Mouse (Mus musculus) natural killer cell, adult 2 months (primary cell): ENCODE results near the gene Lpcat3.
"Not testable (repeated sequence)": the region's sequence is repeated elsewhere in the genome, so short reads cannot be mapped to it uniquely, and the experiment has no call there.

ENCODE experiments used
- DNase-seq, 2 experiments: peaks; one replicate each; pipeline ENCODE4 v3.0.0; 2022; ENCODE audit warnings: low spot score in 2 of 2

The Lpcat3 gene

DNA sequence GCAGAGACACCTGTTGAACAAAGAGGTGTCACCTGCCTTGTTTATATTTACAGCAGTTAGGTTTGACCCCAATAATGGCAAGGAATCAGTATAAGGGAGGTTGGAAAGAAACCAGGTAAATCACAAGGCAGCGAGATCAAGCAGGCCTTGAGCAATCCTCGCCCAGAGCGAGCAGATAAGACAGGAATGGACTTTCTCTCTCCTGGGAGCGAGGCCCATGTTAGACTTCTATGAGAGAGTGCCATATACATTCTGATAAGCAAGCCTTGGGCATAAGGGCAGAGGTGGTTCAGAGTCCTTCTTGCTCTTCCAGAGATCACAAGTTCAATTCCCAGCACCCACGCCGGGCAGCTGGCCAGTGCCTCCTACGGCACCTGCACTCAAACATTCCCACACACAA is 15.9 kb downstream of the Lpcat3 start:
- no peak for DNase-seq

DNA sequence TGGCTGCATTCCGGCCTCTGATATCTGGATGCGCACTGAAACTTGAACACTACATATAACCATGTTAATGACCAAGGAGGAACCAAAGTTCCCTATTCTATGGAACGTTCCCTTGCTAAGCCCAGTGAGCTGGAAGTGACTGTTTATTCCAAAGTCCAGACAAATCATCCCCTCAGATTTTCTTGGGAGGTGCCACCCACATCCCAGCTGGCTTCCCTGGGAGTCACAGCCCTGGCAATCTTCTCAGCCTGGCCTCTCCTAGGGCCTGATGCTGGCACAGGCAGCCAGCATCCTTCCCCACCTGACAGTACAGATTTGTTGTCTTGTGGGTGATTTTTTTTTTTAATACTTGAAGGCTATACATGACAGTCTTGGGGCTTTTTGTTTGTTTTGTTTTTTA is 16.7 kb downstream of the Lpcat3 start:
- no peak for DNase-seq

DNA sequence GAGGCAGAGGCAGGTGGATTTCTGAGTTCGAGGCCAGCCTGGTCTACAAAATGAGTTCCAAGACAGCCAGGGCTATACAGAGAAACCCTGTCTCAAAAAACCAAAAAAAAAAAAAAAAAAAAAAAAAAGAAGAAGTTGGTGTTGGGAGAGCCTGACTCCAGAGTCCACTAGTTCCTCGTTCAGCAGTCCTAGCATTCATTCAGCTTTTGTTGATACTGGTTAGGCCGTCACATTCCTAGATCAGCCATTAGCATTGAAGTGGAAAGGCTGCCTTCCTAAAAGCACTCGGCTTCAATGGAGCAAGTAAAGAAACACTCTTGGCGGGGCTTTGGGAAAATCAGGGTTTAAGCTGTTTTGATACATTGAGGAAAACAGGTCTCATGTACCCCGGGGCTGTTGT is 19.5 kb downstream of the Lpcat3 start:
- not testable (repeated sequence) for DNase-seq

DNA sequence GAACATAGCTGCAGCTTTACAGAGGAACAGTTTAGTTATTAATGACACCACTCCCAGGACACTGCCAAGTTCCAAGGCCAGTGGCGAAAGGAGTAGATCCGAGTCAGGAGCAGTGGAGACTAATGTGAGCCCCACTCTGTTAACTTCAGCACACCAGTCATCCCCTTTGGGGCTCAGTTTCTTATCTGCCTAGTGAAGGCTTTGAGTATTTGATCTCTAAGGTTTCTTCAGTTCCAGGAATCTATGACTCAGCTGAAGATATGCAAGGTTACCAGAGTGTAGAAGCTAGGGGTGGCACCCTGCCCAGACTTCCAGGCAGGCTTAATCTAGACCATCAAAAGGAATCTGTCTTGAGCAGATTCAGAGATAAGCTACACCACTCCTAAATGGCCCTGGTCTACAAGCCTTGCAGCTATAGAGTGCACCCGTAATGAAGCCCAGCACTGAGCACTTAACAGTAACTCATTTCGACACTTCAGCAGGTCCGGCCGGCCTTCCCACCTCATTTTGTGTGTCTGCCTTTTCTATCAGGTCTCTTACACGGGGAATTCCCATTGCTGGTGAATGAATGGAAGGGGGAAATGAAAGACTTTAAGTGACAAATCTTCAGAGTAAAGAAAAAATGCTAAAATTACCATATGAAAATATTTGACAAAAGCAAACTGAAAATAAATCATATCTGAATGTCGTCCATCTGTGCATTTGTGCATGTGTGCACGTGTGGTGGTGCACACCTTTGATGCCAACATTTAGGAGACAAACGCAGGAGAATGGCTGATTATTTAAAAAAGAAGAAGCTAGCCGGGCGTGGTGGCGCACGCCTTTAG is 21.0 kb downstream of the Lpcat3 start:
- no peak for DNase-seq

DNA sequence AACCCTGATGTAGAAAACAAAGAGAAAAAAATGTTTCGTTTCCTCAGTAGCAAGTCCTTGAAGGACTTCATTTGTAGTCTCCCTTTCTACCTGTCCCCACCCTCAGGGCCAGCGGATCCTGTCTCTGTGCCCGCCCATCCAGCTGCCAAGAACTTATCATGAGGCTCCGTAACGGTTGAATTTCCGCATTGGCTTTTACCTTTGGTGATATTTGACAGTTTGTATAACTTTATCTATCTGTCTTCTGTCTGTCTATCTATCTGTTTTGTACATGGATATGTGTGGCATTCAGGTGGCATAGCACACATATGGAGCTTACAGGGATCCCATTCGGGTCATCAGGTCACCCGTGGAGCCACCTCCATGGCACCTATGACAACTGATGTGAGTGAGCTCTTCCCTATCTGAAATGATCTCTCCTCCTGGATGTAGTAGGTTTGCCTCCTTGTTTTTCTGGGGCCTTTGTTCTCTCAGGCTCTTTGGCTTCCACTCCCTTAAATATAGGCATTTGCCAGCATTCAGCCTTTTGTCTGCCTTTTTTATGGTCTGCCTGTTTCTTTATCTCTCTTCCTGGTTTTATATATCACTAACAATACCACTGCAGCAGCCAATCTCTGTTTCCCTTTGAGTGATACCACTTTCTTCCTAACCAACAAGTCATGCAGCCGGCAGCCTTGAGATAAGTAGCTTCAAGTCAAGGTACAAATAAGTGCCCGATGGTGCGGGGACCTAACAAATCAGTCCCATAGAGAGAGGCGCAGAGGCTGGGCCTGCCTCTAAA is 23.0 kb downstream of the Lpcat3 start:
- no peak for DNase-seq

DNA sequence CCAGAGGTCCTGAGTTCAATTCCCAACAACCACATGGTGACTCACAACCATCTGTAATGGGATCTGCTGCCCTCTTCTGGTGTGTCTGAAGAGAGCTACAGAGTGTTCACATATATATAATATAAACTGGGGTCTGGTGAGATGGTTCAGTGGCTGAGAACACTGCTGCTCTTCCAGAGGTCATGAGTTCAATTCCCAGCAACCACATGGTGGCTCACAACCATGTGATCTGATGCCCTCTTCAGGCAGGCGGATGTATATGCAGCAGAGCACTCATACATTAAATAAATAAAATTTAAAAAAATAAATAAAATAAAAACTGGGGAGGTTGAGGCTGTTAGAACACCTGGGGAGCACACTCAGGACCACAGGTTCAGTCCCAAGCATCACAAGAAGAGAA is 23.8 kb downstream of the Lpcat3 start:
- DNase-seq: not testable (repeated sequence)

DNA sequence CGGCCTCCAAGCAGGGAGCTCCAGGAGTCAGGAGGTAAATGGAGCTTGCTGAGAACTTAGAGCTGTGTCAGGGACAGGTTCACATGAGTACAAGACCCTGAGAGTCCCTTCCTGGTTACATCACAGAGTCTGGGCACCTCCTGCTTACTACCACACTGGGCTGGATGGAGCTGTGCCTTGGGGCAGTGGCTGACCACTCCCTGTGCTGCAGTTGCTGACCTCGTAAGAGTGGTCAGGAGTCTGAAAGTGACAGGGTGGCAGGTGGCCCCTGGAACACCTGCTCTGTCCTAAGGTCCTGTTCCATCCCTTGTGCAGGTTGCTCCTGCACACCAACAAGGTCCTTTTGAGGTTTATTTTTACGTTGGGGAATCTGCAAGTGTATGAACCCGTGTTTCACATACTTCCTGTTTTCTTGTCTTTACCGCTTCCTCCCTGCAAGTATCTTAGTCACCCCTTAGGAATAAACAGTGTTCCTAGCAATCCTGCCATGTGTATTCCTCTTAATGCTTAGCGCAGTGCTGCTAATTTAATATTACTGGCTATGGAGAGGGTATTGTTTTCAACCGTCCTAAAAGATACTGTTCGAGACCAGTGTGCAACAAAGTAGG is 25.4 kb downstream of the Lpcat3 start:
- no peak for DNase-seq

DNA sequence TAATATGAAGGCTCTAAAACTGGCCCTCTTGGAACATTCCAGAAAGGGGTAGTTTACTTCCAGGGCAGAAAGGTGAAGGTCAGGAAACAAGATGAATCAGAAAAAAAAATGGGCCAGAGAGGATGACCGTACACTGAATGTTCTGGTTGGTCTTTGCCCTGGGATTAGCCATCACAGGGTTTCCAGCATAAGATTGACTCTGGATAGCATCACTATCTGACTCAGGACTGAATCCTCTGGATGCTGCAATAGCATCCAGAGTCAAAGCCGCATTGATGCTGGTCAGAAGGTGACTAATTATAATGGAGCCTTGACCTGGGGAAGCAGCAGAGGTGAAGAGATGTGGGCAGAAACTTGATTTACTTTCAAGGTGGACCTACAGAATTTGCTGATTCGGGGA is 26.2 kb downstream of the Lpcat3 start:
- DNase-seq: no peak

DNA sequence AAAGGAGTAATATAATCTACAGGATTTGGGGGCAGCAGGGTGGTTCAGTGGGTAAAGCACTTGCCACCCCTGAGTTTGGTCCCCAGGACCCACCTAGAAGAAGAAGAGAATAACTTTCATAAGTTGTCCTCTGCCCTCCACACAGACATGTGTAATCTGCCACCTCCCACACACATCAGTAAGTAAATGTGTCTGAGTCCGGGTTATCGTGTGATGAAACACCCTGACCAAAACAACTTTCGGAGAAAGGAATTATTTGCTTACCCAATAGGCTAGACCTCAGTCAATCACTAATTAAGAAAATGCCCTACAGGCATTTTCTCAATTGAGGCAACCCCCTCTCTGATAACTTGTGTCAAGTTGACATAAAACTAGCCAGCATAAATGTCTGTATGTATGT is 27.7 kb downstream of the Lpcat3 start:
- no peak for DNase-seq

DNA sequence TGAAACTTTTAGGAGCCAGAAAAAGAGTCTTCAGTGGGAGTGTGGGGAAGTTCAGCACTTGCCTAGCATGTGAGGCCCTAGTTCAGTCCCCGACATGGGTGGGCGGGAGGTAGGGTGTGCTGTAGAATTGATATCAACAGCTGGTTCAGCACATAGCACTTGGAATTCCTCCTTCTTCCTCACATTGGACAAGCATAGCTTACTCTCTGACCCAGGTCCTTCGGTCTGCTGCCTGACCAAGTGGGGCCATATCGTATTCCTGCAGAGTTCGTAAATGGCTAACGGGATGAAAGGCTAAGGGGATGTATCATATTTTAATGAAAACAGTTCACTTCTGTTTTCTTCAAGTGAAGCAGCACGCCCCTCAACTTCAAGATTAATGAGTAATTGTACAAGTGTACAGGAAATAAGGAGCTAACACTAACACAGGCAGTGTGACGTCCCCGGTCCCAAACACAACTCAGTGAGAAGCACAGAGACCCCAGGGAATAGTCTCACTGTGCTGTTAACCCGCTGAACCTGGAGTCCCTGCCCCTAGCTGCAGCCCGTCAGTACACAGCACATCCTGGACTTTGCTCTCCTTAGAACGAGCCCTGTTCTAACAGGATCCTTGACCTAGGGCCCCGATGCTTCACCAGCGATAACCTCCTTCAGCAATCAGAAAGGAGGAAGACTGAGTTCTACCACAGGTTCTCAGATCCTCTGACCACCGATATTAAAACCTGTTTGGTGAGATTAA is 30.6 kb downstream of the Lpcat3 start:
- DNase-seq: no peak

DNA sequence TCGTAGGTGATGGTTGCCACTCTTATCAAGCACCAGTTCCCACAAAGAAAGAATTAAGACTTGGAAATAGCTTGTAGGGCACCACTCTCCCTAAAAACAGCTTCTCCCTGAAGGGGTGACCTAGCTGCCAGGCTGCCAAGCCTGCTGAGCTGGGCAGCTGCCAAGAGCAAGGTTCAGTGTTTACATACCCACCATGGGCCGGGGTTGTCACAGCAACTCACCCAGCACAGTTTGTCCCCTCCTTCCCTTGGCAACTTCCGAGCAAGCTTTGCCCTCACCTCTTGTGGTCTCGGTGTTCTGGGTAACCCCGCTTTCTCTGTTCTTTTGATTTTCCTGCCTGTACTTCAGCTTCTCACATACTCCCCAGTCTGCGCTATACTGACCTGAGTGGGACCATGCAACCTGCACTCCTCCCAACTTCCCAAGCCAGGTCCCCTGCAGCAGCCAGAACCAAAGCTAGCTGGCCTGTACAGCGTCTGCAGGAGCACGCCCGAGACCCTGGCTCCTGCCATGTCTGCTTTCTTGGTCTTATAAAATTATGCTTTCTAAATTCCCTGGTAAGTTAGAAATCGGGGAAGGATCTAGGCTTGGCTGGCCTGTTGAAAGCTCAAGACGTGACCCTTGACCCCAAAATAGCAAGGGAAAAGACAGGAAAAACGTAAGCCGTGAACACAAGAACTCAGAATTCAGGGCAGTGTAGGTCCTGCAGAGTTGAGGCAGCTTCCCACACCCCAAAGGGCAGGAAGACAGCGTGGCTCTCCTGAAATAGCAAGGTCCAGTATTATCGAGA is 31.5 kb downstream of the Lpcat3 start:
- DNase-seq: peak; percentile 41 to 45

DNA sequence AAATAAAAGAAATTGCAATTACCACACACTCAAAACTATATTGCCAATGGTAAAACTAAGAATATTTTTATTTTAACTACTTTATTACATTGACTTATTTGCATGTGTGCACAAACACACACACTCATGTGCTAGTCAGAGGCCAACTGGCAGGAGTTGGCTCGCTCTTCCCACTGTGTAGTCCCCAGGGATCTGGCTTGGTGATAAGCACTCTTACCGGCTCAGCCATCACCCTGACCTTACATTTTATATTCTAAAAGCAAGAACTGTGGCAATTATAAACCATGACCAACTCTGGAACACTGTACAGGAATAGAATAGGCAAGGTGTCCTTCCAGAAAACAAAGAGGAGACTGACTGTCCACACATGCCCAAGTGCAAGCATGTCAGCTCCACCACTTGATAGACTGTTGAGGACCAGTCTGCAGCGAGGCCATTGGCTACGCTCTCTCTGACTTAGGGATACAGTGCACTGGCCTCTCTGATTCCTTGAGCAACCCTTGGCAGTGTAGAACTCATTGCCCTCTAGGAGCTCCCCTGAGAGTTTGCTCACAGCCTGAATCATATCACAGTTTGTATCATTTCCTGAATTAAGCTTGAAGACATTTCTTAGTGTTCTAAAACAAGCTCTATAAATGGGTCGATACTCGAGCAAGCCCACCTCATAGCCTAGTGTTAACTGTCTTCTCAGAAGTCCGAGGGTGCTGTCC is 33.8 kb downstream of the Lpcat3 start:
- DNase-seq: no peak

DNA sequence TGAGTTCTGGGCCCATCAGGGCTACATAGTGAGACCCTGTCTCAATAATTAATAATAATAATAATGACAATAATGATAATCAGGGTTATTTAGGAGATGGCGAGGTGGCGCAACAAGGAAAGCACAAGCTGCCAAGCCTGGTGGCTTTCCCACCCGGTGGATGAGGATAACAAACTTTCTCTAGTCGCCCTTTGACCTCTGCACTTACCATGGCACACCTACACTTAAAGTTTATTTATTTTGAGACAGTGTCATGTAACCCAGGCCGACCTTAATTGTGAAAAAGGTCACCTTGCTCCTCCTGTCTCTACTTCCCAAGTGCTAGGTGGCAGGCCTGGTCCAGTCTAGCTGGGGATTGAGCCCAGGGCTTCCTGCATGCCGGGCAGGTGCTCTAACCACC is 35.9 kb downstream of the Lpcat3 start:
- no peak for DNase-seq

DNA sequence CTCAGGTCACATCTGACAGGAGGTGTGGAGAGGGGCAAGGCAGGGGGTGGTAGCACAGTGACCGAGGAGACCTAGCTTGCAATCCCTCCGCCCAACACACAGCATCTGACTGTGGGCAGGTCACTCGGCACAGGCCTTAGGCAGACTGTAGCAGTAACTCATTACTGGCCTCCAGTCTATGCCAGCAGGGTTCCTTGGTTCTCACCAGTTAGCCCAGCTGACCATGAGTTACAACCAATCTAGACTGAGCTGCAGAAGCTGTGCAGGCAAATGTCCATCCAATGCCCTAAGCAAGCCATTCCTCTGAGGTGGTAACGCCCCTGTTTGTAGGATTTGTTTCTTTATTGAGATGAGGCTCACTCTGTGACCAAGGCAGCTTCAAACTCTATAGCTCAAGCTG is 36.5 kb downstream of the Lpcat3 start:
- no peak for DNase-seq

DNA sequence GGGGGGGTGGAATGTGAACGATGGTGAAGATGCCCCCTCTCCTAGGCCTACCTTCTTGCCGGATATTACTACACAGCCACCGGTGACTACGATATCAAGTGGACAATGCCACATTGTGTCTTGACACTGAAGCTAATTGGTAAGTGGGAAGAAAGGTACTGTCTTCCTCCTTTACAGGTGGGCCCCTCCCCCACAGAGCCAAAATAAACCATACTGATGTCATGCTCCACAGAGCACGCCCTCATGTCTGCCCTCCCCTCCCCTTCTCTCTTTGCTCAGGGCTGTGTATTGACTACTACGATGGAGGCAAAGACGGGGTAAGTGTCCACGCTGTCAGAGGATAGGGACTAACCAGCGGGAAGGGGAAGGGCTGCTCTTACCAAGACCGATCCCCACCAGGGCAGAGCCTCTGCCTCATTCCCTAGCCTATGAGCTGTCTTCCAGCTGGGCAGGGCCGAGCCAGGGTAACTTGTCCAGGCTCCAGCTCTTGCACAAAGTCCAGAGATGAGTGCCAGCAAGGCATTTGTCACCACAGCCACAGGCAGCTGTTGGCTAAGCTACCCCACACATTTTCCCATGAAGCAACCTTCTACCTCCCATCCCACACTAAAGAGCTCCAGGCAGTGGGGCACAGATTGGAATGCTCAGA is 37.3 kb downstream of the Lpcat3 start:
- no peak for DNase-seq

DNA sequence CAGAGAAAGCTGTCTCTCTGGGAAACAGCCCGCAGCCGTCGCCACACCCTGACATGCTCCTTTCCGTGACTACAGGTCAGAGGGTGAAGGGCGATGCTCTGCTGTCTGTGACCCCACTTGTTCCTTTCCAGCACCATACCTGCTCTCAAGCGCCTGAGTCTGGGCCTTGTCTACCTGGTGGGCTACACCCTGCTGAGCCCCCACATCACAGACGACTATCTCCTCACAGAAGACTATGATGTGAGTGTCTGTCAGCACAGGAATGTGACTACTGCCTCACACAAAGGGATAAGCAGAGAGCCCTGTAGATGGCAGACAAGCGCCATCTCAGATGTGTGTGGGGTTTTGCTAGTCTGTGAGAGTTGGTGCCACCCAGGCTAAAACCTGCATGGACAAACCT is 38.5 kb downstream of the Lpcat3 start:
- peak in 1 of 2 experiments; percentile 27 for DNase-seq

DNA sequence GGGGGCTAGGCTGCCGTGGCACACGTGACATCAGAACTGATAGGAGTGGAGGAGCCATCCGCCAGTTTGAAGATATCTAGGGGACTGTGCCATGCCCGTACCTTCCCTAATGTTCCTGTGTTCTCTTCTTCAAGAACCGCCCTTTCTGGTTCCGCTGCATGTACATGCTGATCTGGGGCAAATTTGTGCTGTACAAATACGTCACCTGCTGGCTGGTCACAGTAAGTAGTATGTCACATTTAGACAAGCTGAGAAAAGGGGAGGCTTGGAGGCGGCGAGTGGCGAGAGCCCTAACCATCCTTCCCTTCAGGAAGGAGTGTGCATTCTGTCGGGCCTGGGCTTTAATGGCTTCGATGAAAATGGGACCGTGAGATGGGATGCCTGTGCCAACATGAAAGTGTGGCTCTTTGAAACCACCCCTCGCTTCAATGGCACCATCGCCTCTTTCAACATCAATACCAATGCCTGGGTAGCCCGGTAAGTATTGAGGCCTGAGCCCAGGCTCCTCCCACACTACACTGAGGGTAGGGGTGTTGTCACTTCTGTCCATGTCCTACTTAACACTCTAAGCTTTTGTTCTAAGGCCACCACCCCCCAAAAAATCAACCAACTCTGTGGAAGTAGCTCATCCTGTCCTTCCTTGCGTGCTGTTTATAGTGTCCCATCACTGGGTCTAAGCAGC is 39.4 kb downstream of the Lpcat3 start:
- no peak for DNase-seq

DNA sequence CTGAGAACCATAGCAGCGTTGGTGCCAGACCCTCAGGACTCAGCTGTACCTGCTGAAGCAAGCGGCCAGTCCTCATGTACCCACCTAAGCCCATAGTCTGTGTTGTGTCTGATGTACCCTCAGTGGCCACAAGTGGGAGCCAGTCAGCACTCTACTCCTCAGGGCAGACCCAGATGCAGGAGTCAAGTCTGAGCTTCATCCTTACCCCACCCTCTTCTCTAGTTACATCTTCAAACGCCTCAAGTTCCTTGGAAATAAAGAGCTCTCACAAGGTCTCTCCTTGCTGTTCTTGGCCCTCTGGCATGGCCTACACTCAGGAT is 39.9 kb downstream of the Lpcat3 start:
- DNase-seq: peak; percentile 62 to 79

DNA sequence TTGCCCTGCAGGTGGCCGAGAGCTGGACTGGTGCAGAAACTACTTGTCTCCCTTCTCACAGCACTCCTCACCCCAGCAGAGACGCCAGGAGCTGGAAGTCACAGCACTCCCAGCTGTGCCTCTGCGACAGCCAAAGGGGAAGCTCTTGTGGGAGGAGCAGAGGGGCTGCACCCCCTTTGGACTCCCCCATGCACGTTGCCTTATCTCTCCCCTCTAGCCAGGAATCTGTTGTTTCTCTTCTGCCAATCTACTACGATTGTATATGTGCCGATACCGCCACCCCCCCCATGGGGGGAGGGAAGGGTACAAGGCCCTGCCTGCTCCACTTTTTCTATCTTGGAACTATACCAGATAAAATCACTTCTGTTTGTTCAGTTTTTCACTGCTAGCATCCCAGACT is 41.0 kb downstream of the Lpcat3 start:
- no peak for DNase-seq

DNA sequence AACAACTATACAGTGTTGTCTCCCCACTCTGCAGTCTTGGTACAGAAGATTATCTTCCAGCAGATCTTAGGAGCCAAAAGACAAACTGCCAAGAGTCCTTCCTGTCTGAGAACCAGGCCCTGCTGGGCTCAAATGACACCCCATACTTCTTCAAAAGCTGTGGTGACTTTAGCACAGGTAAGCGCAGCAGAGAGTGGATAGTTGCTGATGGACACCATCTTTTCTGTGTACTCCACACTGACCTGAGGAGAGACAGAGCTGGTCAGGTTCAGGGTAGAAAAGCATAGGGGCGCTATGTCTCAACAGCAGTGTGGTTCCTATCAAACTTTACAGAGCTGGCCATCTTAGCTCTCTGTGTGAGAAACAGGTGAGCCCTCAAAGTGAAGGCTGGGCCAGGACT is 41.6 kb downstream of the Lpcat3 start:
- no peak for DNase-seq
